13 mouse cellular contexts compared by ENCODE assay signal in the genomic region with DNA sequence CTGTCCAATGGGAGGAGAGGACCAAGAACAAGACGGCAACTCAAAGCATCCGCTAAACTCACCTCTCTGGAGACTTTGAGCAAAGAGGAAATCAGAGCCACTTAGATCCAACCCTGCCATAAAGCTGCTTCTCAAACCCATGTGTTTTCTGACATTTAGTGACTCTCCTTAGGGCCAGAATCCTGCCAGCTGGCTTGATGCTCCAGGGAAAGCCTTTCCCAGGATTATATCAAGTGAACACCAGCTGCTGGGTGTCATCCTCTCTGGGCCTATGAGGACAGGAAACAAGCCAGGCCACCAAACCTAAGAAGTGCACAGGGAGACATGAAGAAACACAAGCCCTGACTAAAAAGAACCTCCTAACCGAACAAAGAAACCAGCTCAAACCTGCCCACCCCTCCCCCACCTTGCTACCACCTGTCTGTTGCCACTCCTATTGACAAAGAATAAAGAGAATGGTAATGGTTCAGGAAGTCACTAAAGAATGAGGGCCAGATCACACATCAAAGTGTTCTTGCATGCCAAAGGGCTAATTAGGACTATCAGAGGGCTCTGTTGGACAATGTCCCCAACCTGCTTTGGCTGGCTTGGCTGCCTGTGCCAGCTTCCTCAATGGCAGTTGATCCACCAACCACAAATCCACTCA.
DNase-seq lines count a peak whose midpoint lies in the region; ATAC-seq and TF ChIP-seq lines count a peak whose summit lies in the region.
"Had no signal": no experiment of that assay in that cellular context is flagged by ENCODE, and none has a peak within 500 bp of the region (broad histone marks: within the 10 kb centered on the region; RNA-seq: fewer than 3 reads in every experiment).

No protein-coding gene starts in this region.

- H3K36me3 ChIP-seq in intestine, embryonic 14.5 days (ENCODE audit: control insufficient read depth, insufficient read depth, low read length): 0 out of 2 replicates have a peak, but pooled peaks cover 5% of the 10 kb centered on the region
- H3K36me3 ChIP-seq in intestine, embryonic 16.5 days (ENCODE audit: control insufficient read depth, insufficient read depth, low read length): no peaks in the 10 kb centered on the region
- H3K36me3 ChIP-seq in stomach, embryonic 15.5 days: no peaks in the 10 kb centered on the region
- no peaks in the 10 kb centered on the region for H3K36me3 ChIP-seq in hindbrain, embryonic 12.5 days

- 66% methylated on average over 3 of the region's 3 CpGs for WGBS in intestine, embryonic 14.5 days
- 53% methylated on average over 3 of the region's 3 CpGs for WGBS in intestine, embryonic 16.5 days
- WGBS in stomach, embryonic 15.5 days: 64% methylated on average over 3 of the region's 3 CpGs
- 78% methylated on average over 3 of the region's 3 CpGs for WGBS in hindbrain, embryonic 12.5 days

- H3K4me1 ChIP-seq in intestine, embryonic 14.5 days (replicated peaks; ENCODE audit: control insufficient read depth, insufficient read depth, low read length): no peaks in the 10 kb centered on the region
- no peaks in the 10 kb centered on the region; the same call in 1 of the 2 replicates for H3K4me1 ChIP-seq in intestine, embryonic 16.5 days (ENCODE audit: control insufficient read depth, insufficient read depth, low read length)
- H3K4me1 ChIP-seq in stomach, embryonic 15.5 days: no peaks in the 10 kb centered on the region; the same call in 1 of the 2 replicates
- H3K4me1 ChIP-seq in hindbrain, embryonic 12.5 days: no peaks in the 10 kb centered on the region
- H3K4me1 ChIP-seq: limb, embryonic 12.5 days had no signal

- intact Hi-C loops in gastrocnemius, adult 2 months (cut with DNase I): loop anchor here (2.0 kb wide), 1 partner anchor 172 kb away; no protein-coding TSS in a partner anchor

- no peaks in the 10 kb centered on the region for H3K9me3 ChIP-seq in intestine, embryonic 14.5 days (ENCODE audit: control insufficient read depth, low read length)
- no peaks in the 10 kb centered on the region for H3K9me3 ChIP-seq in intestine, embryonic 16.5 days (ENCODE audit: control insufficient read depth, low read length)
- H3K9me3 ChIP-seq in stomach, embryonic 15.5 days: no peaks in the 10 kb centered on the region
- no peaks in the 10 kb centered on the region for H3K9me3 ChIP-seq in hindbrain, embryonic 12.5 days (replicated peaks)
- H3K9me3 ChIP-seq: forebrain, embryonic 13.5 days; limb, embryonic 12.5 days had no signal

- no peaks in the 10 kb centered on the region for H3K27me3 ChIP-seq in intestine, embryonic 14.5 days (replicated peaks; ENCODE audit: control insufficient read depth, insufficient read depth, low read length)
- no peaks in the 10 kb centered on the region for H3K27me3 ChIP-seq in intestine, embryonic 16.5 days (replicated peaks; ENCODE audit: control insufficient read depth, insufficient read depth, low read length)
- no peaks in the 10 kb centered on the region for H3K27me3 ChIP-seq in stomach, embryonic 15.5 days (replicated peaks)
- H3K27me3 ChIP-seq in hindbrain, embryonic 12.5 days: no peaks in the 10 kb centered on the region
- H3K27me3 ChIP-seq: forebrain, embryonic 13.5 days; limb, embryonic 12.5 days had no signal

- no peak overlapping the region for H3K27ac ChIP-seq in intestine, embryonic 14.5 days (ENCODE audit: low read depth)
- no peak overlapping the region for H3K27ac ChIP-seq in intestine, embryonic 16.5 days (ENCODE audit: low read length)
- peak overlapping the region; percentile 86 for H3K27ac ChIP-seq in gastrocnemius, adult 2 months
- 0 out of 2 replicates have a peak overlapping the region, but pooled peaks have one; percentile 1 for H3K27ac ChIP-seq in stomach, embryonic 15.5 days
- H3K27ac ChIP-seq in hindbrain, embryonic 12.5 days: no peak overlapping the region
- H3K27ac ChIP-seq: forebrain, embryonic 13.5 days; heart, adult 2 months; limb, embryonic 12.5 days; macrophage had no signal

- TF ChIP-seq CTCF in gastrocnemius, adult 2 months (IDR thresholded peaks at IDR 0.05): no peak

- DNase-seq in intestine, embryonic 14.5 days (ENCODE audit: low spot score): peak; percentile 51
- DNase-seq in right cerebral cortex, adult 2 months (ENCODE audit: low spot score in 2 of 2): peak; percentile 1 to 2
- no peak for DNase-seq in right cerebral cortex, postnatal 4 days
- peak; percentile 84 for DNase-seq in gastrocnemius, adult 2 months
- no peak for DNase-seq in yolk sac, embryonic 10.5 days (ENCODE audit: low spot score)
- DNase-seq: thymus, postnatal 36 days had no signal

- H3K9ac ChIP-seq in intestine, embryonic 14.5 days (ENCODE audit: low read length): no peak overlapping the region
- H3K9ac ChIP-seq in intestine, embryonic 16.5 days (ENCODE audit: low read depth, low read length): no peak overlapping the region
- no peak overlapping the region for H3K9ac ChIP-seq in stomach, embryonic 15.5 days
- no peak overlapping the region for H3K9ac ChIP-seq in hindbrain, embryonic 12.5 days
- H3K9ac ChIP-seq: forebrain, embryonic 13.5 days; limb, embryonic 12.5 days had no signal

- no peak overlapping the region for H3K4me2 ChIP-seq in intestine, embryonic 14.5 days (ENCODE audit: low read length)
- H3K4me2 ChIP-seq in intestine, embryonic 16.5 days (ENCODE audit: low read depth, low read length): no peak overlapping the region
- H3K4me2 ChIP-seq in stomach, embryonic 15.5 days: no peak overlapping the region
- H3K4me2 ChIP-seq in hindbrain, embryonic 12.5 days (replicated peaks): no peak overlapping the region
- H3K4me2 ChIP-seq: forebrain, embryonic 13.5 days; limb, embryonic 12.5 days had no signal

- H3K4me3 ChIP-seq in intestine, embryonic 14.5 days (ENCODE audit: low read depth, low read length): no peak overlapping the region
- no peak overlapping the region for H3K4me3 ChIP-seq in intestine, embryonic 16.5 days (ENCODE audit: low read length)
- no peak overlapping the region for H3K4me3 ChIP-seq in gastrocnemius, adult 2 months
- no peak overlapping the region for H3K4me3 ChIP-seq in stomach, embryonic 15.5 days (replicated peaks)
- no peak overlapping the region for H3K4me3 ChIP-seq in hindbrain, embryonic 12.5 days
- H3K4me3 ChIP-seq: forebrain, embryonic 13.5 days; heart, adult 2 months; limb, embryonic 12.5 days had no signal

- no peak for ATAC-seq in intestine, embryonic 14.5 days (replicated peaks; ENCODE audit: low FRiP score, low TSS enrichment, low read depth)
- ATAC-seq in intestine, embryonic 16.5 days: no peak
- no peak for ATAC-seq in stomach, embryonic 15.5 days (ENCODE audit: insufficient read depth, low FRiP score, low read depth)
- no peak for ATAC-seq in hindbrain, embryonic 12.5 days (ENCODE audit: low FRiP score)
- ATAC-seq: forebrain, embryonic 13.5 days had no signal

Comparison
In these comparisons a context has a peak if more than half of its experiments do, and no peak if none do; other contexts are left out.
1. DNase-seq: peak in intestine, embryonic 14.5 days (single experiment), right cerebral cortex, adult 2 months (2 of 2) and gastrocnemius, adult 2 months (single experiment); none in right cerebral cortex, postnatal 4 days (single experiment) and yolk sac, embryonic 10.5 days (single experiment).
2. H3K27ac ChIP-seq: peak in gastrocnemius, adult 2 months (single experiment) and stomach, embryonic 15.5 days (single experiment); none in intestine, embryonic 14.5 days (single experiment), intestine, embryonic 16.5 days (single experiment) and hindbrain, embryonic 12.5 days (single experiment).